Mouse (Mus musculus) frontal cortex, postnatal 25 days (tissue): ENCODE results near the gene Isx.
A peak's percentile ranks its signal among the peaks of the same experiment; 100 is the strongest.

Source experiments
- DNase-seq, 2 experiments: peaks; one replicate each; pipeline ENCODE4 v3.0.0; 2022; ENCODE audit warnings: low spot score in 2 of 2

The Isx gene

GRCm38 (mm10) chr8:74872940-74873339, at the start of gene Isx:
Gene Isx, plus strand, starts transcription at chr8:74873173.
- DNase-seq, result no peak

- DNase-seq, result no peak
Observed at GRCm38 (mm10) chr8:74827689-74828088, 45.3 kb upstream of the Isx start.

GRCm38 (mm10) chr8:74831322-74831721, 41.7 kb upstream of the Isx start:
- no peak for DNase-seq

GRCm38 (mm10) chr8:74834246-74834645, 38.7 kb upstream of the Isx start:
- no peak for DNase-seq

- no peak for DNase-seq
Observed at GRCm38 (mm10) chr8:74847376-74848048, 25.5 kb upstream of the Isx start.

- DNase-seq, result no peak
Observed at GRCm38 (mm10) chr8:74848707-74849106, 24.3 kb upstream of the Isx start.

- DNase-seq, result no peak
Observed at GRCm38 (mm10) chr8:74850971-74851370, 22.0 kb upstream of the Isx start.

GRCm38 (mm10) chr8:74851837-74852236, 21.1 kb upstream of the Isx start:
- no peak for DNase-seq

- peak in 1 of 2 experiments; percentile 59 for DNase-seq
Observed at GRCm38 (mm10) chr8:74853488-74853887, 19.5 kb upstream of the Isx start.

- no peak for DNase-seq
Observed at GRCm38 (mm10) chr8:74854786-74855185, 18.2 kb upstream of the Isx start.

GRCm38 (mm10) chr8:74855341-74855740, 17.6 kb upstream of the Isx start:
- DNase-seq, result no peak

GRCm38 (mm10) chr8:74859241-74859640, 13.7 kb upstream of the Isx start:
- no peak for DNase-seq

- no peak for DNase-seq
Observed at GRCm38 (mm10) chr8:74860449-74860848, 12.5 kb upstream of the Isx start.

- no peak for DNase-seq
Observed at GRCm38 (mm10) chr8:74862598-74862997, 10.4 kb upstream of the Isx start.

GRCm38 (mm10) chr8:74870346-74870949, 2.5 kb upstream of the Isx start:
- no peak for DNase-seq

- DNase-seq, result no peak
Observed at GRCm38 (mm10) chr8:74871686-74872085, 1.3 kb upstream of the Isx start.

- DNase-seq, result no peak
Observed at GRCm38 (mm10) chr8:74872151-74872823, 686 bp upstream of the Isx start.

- no peak for DNase-seq
Observed at GRCm38 (mm10) chr8:74874565-74874964, 1.6 kb downstream of the Isx start.

- DNase-seq, result no peak
Observed at GRCm38 (mm10) chr8:74878637-74879036, 5.7 kb downstream of the Isx start.

GRCm38 (mm10) chr8:74888763-74889162, 15.8 kb downstream of the Isx start:
- DNase-seq, result no peak

GRCm38 (mm10) chr8:74891030-74891429, 18.1 kb downstream of the Isx start:
- peak in 1 of 2 experiments; percentile 17 for DNase-seq

GRCm38 (mm10) chr8:74896302-74896701, 23.3 kb downstream of the Isx start:
- no peak for DNase-seq

- no peak for DNase-seq
Observed at GRCm38 (mm10) chr8:74897315-74897714, 24.3 kb downstream of the Isx start.
